Mouse (Mus musculus) forebrain, embryonic 15.5 days (tissue): Measurements from ENCODE around the gene Ndufa9. TPM values are rescaled to one million over a fixed set of nuclear protein-coding genes. Genes with fewer than 3 reads are reported as not detected.

Experiments
- ATAC-seq: fragments of 200-750 bp; cut with Nextera tagmentation; replicated peaks from 2 replicates; pipeline ENCODE4 v1.8.0; 2017; ENCODE audit warnings: mild to moderate bottlenecking, moderate TSS enrichment, moderate library complexity
- H3K27ac ChIP-seq: fragments of 300-500 bp; sonication (generic); replicated peaks from 2 replicates; pipeline ENCODE4 v1.5.1; 2015; ENCODE audit warnings: mild to moderate bottlenecking, inconsistent platforms
- H3K27me3 ChIP-seq: fragments of 300-500 bp; sonication (generic); 2 replicates; pipeline ENCODE4 v1.6.1; 2015; ENCODE audit warnings: inconsistent platforms
- H3K36me3 ChIP-seq: fragments of 300-500 bp; sonication (generic); 2 replicates; pipeline ENCODE4 v1.6.1; 2015; ENCODE audit warnings: mild to moderate bottlenecking, inconsistent platforms
- H3K4me1 ChIP-seq: fragments of 300-500 bp; sonication (generic); 2 replicates; pipeline ENCODE4 v1.6.1; 2015; ENCODE audit warnings: inconsistent platforms
- H3K4me2 ChIP-seq: fragments of 300-500 bp; sonication (generic); replicated peaks from 2 replicates; pipeline ENCODE4 v1.6.1; 2015; ENCODE audit warnings: mild to moderate bottlenecking, inconsistent platforms
- H3K4me3 ChIP-seq: fragments of 300-500 bp; sonication (generic); 2 replicates; pipeline ENCODE4 v1.5.1; 2015; ENCODE audit warnings: mild to moderate bottlenecking, inconsistent platforms
- H3K9ac ChIP-seq: fragments of 300-500 bp; sonication (generic); replicated peaks from 2 replicates; pipeline ENCODE4 v1.6.1; 2015; ENCODE audit warnings: mild to moderate bottlenecking, inconsistent platforms
- H3K9me3 ChIP-seq: fragments of 300-500 bp; sonication (generic); 2 replicates; pipeline ENCODE4 v1.6.1; 2016; ENCODE audit warnings: inconsistent platforms
- WGBS: fragments of 180-500 bp; shearing (Covaris S2); methylation state at CpG from one replicate; pipeline ENCODE4 v1.1.7; 2015; ENCODE audit warnings: mixed read lengths; 5-methylcytosine and 5-hydroxymethylcytosine counted together
- polyA plus RNA-seq: library from polyadenylated mRNA; unstranded; fragments of >200 nt; fragmentation: Nextera tagmentation; extraction: Ambion mirVana; gene quantifications from 2 replicates; pipeline ENCODE4 v1.2.1, GENCODE M21; 2015

Gene Ndufa9
- polyA plus RNA-seq, 1 experiment from 2014 or later, result 184 TPM

DNA sequence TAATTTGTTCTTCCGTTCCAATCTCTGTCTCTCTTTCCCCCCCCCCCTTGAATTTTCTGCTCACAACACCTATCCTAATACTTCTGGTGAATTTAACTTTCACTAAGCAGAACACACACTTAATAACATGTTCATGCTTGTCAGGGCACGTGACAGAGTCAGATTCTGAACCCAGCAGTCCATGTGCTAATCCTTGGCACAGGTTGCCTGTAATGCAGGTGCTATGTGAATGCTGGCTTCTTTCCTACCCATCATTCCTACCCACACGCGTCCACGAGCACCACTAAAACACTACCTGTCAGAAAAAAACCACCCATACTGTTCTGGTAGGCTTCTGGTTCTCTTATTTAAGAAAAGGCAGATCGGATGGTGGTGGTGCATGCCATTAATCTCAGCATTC lies 54.2 kb downstream of the Ndufa9 start:
- no peaks in the 10 kb centered on the region for H3K27me3 ChIP-seq
- no peak overlapping the region for H3K4me3 ChIP-seq
- no peak overlapping the region for H3K27ac ChIP-seq
- WGBS, result 81% methylated on average over 6 of the region's 6 CpGs
- H3K9me3 ChIP-seq, result no peaks in the 10 kb centered on the region
- H3K4me1 ChIP-seq, result no peaks in the 10 kb centered on the region
- no peak overlapping the region for H3K9ac ChIP-seq
- H3K36me3 ChIP-seq, result no peaks in the 10 kb centered on the region
- ATAC-seq, result no peak
- no peak overlapping the region for H3K4me2 ChIP-seq

- no peak overlapping the region for H3K4me2 ChIP-seq
- no peak overlapping the region for H3K4me3 ChIP-seq
- H3K36me3 ChIP-seq, result no peaks in the 10 kb centered on the region
- H3K27ac ChIP-seq, result no peak overlapping the region
- H3K4me1 ChIP-seq, result no peaks in the 10 kb centered on the region
- no peak for ATAC-seq
- 97% methylated on average over 6 of the region's 6 CpGs for WGBS
- no peaks in the 10 kb centered on the region for H3K27me3 ChIP-seq
- no peaks in the 10 kb centered on the region for H3K9me3 ChIP-seq
- no peak overlapping the region for H3K9ac ChIP-seq
These were observed 55.2 kb downstream of the Ndufa9 start for GRCm38 (mm10) chr6:126793689-126794088.

DNA sequence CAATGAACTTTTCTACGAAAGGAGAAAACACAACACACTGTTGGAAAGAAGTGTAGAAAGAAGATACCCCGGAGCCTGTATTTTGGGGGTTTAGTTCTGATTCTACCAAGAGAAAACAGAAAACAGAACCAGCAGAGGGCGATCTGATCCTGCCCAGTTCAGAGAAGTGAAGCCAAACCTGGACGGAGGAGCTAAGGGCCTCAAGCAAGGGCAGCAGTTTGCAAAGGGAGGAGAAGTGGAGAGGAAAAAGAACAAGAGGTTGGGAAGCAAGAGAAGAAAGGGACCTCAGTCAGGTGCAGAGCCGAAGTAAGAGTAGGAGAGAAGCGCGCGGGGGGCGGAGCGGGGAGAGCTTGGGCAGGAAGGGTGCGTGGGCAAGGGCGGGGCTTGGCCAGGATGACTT lies 57.0 kb downstream of the Ndufa9 start:
- Histone ChIP-seq H3K27me3 (no peaks in the 10 kb centered on the region), H3K9ac (no peak overlapping the region), H3K36me3 (no peaks in the 10 kb centered on the region), H3K4me2 (no peak overlapping the region), H3K9me3 (no peaks in the 10 kb centered on the region), H3K4me3 (no peak overlapping the region), H3K4me1 (no peaks in the 10 kb centered on the region), H3K27ac (no peak overlapping the region)
- WGBS, result 35% methylated on average over 12 of the region's 12 CpGs
- no peak for ATAC-seq

DNA sequence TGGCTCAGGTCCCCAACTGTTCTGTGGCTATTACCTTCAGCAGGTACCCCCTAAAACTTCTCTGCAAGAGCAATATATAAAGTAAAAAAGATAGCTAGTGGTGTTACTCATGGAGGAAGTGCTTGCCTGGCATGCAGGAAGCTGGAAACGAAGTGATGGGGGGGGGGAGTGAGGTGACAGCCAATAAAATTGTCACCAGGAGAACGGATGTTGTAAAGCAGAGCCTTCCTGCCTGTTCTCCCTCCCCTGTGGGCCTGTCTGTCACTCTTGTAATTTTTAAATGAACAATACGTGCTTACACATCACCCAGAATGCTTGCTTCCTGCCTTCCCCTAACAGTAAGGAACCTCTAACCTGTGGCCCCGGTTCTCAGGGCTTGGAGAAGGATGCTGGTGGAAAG lies 57.4 kb downstream of the Ndufa9 start:
- no peak overlapping the region for H3K4me3 ChIP-seq
- 49% methylated on average over 4 of the region's 4 CpGs for WGBS
- H3K27me3 ChIP-seq, result no peaks in the 10 kb centered on the region

GRCm38 (mm10) chr6:126788863-126789262 lies 60.1 kb downstream of the Ndufa9 start:
- no peaks in the 10 kb centered on the region for H3K4me1 ChIP-seq
- no peaks in the 10 kb centered on the region for H3K27me3 ChIP-seq
- H3K36me3 ChIP-seq, result no peaks in the 10 kb centered on the region
- no peak overlapping the region for H3K4me3 ChIP-seq
- H3K9ac ChIP-seq, result no peak overlapping the region
- no peak overlapping the region for H3K27ac ChIP-seq
- no peak for ATAC-seq
- 80% methylated on average over 8 of the region's 8 CpGs for WGBS
- H3K4me2 ChIP-seq, result no peak overlapping the region
- no peaks in the 10 kb centered on the region for H3K9me3 ChIP-seq

More for the DNA sequence above, 57.4 kb downstream of the Ndufa9 start:
- Histone ChIP-seq H3K9ac (no peak overlapping the region), H3K27ac (no peak overlapping the region), H3K4me1 (no peaks in the 10 kb centered on the region), H3K9me3 (no peaks in the 10 kb centered on the region), H3K36me3 (no peaks in the 10 kb centered on the region), H3K4me2 (no peak overlapping the region)
- no peak for ATAC-seq

DNA sequence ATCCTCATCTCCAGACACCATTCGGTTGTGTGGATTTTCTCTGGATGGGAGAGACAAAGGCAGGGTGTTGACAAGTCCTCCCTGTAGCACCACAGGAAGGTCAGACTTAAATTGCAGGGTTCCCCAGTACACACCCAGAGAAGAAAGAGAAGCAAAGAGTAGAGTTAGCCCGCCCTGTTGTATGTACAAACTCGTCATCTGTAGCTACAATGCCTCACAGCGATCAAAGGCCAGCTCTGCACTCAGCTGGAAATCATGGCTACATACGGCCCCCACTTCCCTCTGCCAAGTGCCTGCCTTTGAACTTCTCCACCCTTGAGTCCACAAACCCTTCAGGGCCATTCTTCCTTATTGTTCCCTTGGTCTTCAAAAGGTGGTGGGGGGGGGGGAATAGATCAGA lies 64.7 kb downstream of the Ndufa9 start:
- no peaks in the 10 kb centered on the region for H3K9me3 ChIP-seq
- no peak overlapping the region for H3K9ac ChIP-seq
- H3K36me3 ChIP-seq, result no peaks in the 10 kb centered on the region
- ATAC-seq, result no peak
- H3K4me3 ChIP-seq, result no peak overlapping the region
- no peak overlapping the region for H3K4me2 ChIP-seq
- WGBS, result 50% methylated on average over 5 of the region's 5 CpGs
- H3K27me3 ChIP-seq, result no peaks in the 10 kb centered on the region
- H3K27ac ChIP-seq, result no peak overlapping the region
- H3K4me1 ChIP-seq, result no peaks in the 10 kb centered on the region

- Histone ChIP-seq H3K27me3 (no peaks in the 10 kb centered on the region), H3K36me3 (no peaks in the 10 kb centered on the region), H3K9me3 (no peaks in the 10 kb centered on the region), H3K4me3 (no peak overlapping the region), H3K4me2 (no peak overlapping the region), H3K4me1 (no peaks in the 10 kb centered on the region), H3K27ac (no peak overlapping the region), H3K9ac (no peak overlapping the region)
- 80% methylated on average over 10 of the region's 10 CpGs for WGBS
- ATAC-seq, result no peak
These were observed 65.3 kb downstream of the Ndufa9 start for GRCm38 (mm10) chr6:126783651-126784066.

- H3K9ac ChIP-seq, result no peak overlapping the region
- no peaks in the 10 kb centered on the region for H3K27me3 ChIP-seq
- no peak overlapping the region for H3K27ac ChIP-seq
- H3K4me3 ChIP-seq, result no peak overlapping the region
- H3K4me2 ChIP-seq, result no peak overlapping the region
- no peaks in the 10 kb centered on the region for H3K36me3 ChIP-seq
- H3K9me3 ChIP-seq, result no peaks in the 10 kb centered on the region
- no peaks in the 10 kb centered on the region for H3K4me1 ChIP-seq
- WGBS, result 100% methylated on average over 1 of the region's 1 CpGs
- no peak for ATAC-seq
These were observed 65.9 kb downstream of the Ndufa9 start for GRCm38 (mm10) chr6:126783056-126783455.

GRCm38 (mm10) chr6:126777889-126778288 lies 71.0 kb downstream of the Ndufa9 start:
- no peaks in the 10 kb centered on the region for H3K36me3 ChIP-seq
- no peaks in the 10 kb centered on the region for H3K9me3 ChIP-seq
- no peak overlapping the region for H3K9ac ChIP-seq
- no peaks in the 10 kb centered on the region for H3K27me3 ChIP-seq
- 88% methylated on average over 6 of the region's 6 CpGs for WGBS
- H3K4me2 ChIP-seq, result no peak overlapping the region
- H3K27ac ChIP-seq, result no peak overlapping the region
- no peaks in the 10 kb centered on the region for H3K4me1 ChIP-seq
- no peak for ATAC-seq
- no peak overlapping the region for H3K4me3 ChIP-seq

DNA sequence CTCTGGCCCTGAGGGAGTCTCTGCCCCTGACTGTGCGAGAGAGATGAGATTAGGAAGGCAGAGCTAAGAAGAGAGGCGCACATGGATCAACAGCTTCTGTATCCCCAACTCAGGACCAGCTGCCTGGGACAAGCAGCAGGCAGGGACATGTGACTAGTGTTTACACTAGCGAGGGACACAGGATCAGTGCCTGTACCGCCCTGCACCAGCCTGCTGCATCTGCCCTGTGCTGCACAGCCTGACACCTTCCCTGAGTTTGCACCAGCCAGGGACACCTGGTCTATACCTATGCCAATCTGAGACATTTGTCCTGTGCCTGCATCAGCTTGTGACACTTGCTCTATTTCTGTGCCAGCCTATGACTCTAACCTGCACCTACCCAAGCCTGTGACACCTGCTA lies 75.1 kb downstream of the Ndufa9 start:
- Histone ChIP-seq H3K4me1 (0 out of 2 replicates have a peak, but pooled peaks cover under 1% of the 10 kb centered on the region), H3K9me3 (no peaks in the 10 kb centered on the region), H3K27ac (no peak overlapping the region), H3K9ac (no peak overlapping the region), H3K27me3 (no peaks in the 10 kb centered on the region), H3K4me3 (no peak overlapping the region), H3K4me2 (no peak overlapping the region), H3K36me3 (no peaks in the 10 kb centered on the region)
- WGBS, result 64% methylated on average over 4 of the region's 4 CpGs
- ATAC-seq, result no peak

DNA sequence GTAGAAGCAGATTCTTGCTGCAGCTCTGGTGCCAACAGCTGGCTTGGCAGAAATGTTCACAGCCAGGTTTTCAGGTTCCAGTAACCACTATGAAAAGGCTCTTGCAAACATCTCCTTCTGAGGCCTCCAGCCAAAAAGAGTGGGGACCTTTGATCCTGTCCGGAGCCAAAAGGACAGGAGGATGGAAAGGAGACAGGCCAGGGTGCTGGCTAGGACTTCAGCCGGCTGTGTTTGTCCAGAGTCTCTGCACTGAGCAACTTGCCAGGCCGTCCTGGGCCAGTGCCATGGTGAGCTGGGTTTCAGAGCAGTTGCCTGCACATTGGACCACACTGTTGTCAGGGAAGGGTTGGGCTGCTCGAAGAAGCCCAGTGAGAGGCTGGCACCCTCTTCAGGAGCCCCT lies 76.6 kb downstream of the Ndufa9 start:
- Histone ChIP-seq H3K4me3 (no peak overlapping the region), H3K4me1 (peaks cover 16% of the 10 kb centered on the region), H3K36me3 (no peaks in the 10 kb centered on the region), H3K27ac (no peak overlapping the region), H3K27me3 (no peaks in the 10 kb centered on the region), H3K9ac (no peak overlapping the region), H3K9me3 (no peaks in the 10 kb centered on the region), H3K4me2 (no peak overlapping the region)
- 71% methylated on average over 4 of the region's 4 CpGs for WGBS
- no peak for ATAC-seq
